Mouse (Mus musculus) liver, embryonic 14 days (tissue): ENCODE measurements around the gene Sac3d1. TPM values are rescaled to one million over a fixed set of nuclear protein-coding genes. Genes with fewer than 3 reads are reported as not detected.

Experiments used
- polyA plus RNA-seq: library from polyadenylated mRNA; depleted of rRNA; stranded (reverse); fragments of >200 nt; gene quantifications from 2 replicates; pipeline ENCODE4 v1.2.3, GENCODE M21; 2012; rRNA removed

The Sac3d1 gene
- polyA plus RNA-seq = 15.7 and 17.5 TPM in 2 replicates

GRCm38 (mm10) chr19:6117986-6118676 is at the start of gene Sac3d1:
Sac3d1 (minus strand) TSS chr19:6118650.

GRCm38 (mm10) chr19:6141394-6141749 is 22.9 kb upstream of the Sac3d1 start, which contains the start of gene Arl2:
Arl2 (minus strand) TSS chr19:6141548.

GRCm38 (mm10) chr19:6140678-6141393 is 22.4 kb upstream of the Sac3d1 start, which contains the start of gene Batf2:
Batf2 (plus strand) TSS chr19:6140983.

GRCm38 (mm10) chr19:6127760-6128341 is 9.4 kb upstream of the Sac3d1 start, which contains the start of gene Snx15:
Snx15 (minus strand) TSS chr19:6128304.

GRCm38 (mm10) chr19:6105586-6105985 is 12.9 kb downstream of the Sac3d1 start, which contains the start of gene Naaladl1:
Naaladl1 (plus strand) TSS chr19:6105782.

GRCm38 (mm10) chr19:6094119-6094518 is 24.3 kb downstream of the Sac3d1 start, which contains the start of gene AC131692.1:
AC131692.1 (plus strand) TSS chr19:6094419.

GRCm38 (mm10) chr19:6084478-6085248 is 33.8 kb downstream of the Sac3d1 start, which contains the start of the genes Zfpl1 and Cdca5:
Zfpl1 (minus strand) TSS chr19:6084956.
Cdca5 (plus strand) TSS chr19:6084983.

GRCm38 (mm10) chr19:6082156-6082555 is 36.3 kb downstream of the Sac3d1 start, which contains the start of gene Gm28374:
Gm28374 (minus strand) TSS chr19:6082256.

GRCm38 (mm10) chr19:6079983-6080480 is 38.4 kb downstream of the Sac3d1 start, which contains the start of gene Tmem262:
Tmem262 (plus strand) TSS chr19:6080033.

GRCm38 (mm10) chr19:6076564-6077393 is 41.7 kb downstream of the Sac3d1 start, which contains the start of gene Vps51:
Vps51 (minus strand) TSS chr19:6077231.

GRCm38 (mm10) chr19:6067724-6068415 is 50.6 kb downstream of the Sac3d1 start, which contains the start of gene Tm7sf2:
Tm7sf2 (minus strand) TSS chr19:6068373.

Other genes with a start within 250 kb of the Sac3d1 start
- 5.5 and 7.0 TPM in 2 replicates for gene Frmd8, start 243.4 kb downstream of the Sac3d1 start, polyA plus RNA-seq
- gene Slc25a45, start 240.8 kb downstream of the Sac3d1 start, polyA plus RNA-seq = 5.2 and 7.1 TPM in 2 replicates
- gene Tigd3, start 224.5 kb downstream of the Sac3d1 start, polyA plus RNA-seq = 2.2 and 2.7 TPM in 2 replicates
- 31.1 and 35.5 TPM in 2 replicates for gene Dpf2, start 205.6 kb downstream of the Sac3d1 start, polyA plus RNA-seq
- 2.2 and 2.3 TPM in 2 replicates for gene Cdc42ep2, start 193.8 kb downstream of the Sac3d1 start, polyA plus RNA-seq
- gene Pola2, start 154.4 kb downstream of the Sac3d1 start, polyA plus RNA-seq = 55.8 and 62.7 TPM in 2 replicates
- gene Slc22a20, start 132.5 kb downstream of the Sac3d1 start, polyA plus RNA-seq = not detected in 2 replicates
- gene Capn1, start 102.8 kb downstream of the Sac3d1 start, polyA plus RNA-seq = 24.8 and 29.9 TPM in 2 replicates
- 8.8 and 11.9 TPM in 2 replicates for gene Syvn1, start 72.1 kb downstream of the Sac3d1 start, polyA plus RNA-seq
- gene Mrpl49, start 60.9 kb downstream of the Sac3d1 start, polyA plus RNA-seq = 28.3 and 34.1 TPM in 2 replicates
- gene Fau, start 60.8 kb downstream of the Sac3d1 start, polyA plus RNA-seq = 961 and 1,008 TPM in 2 replicates
- gene Znhit2, start 57.5 kb downstream of the Sac3d1 start, polyA plus RNA-seq = 13.5 and 15.6 TPM in 2 replicates
- gene Tm7sf2, start 50.3 kb downstream of the Sac3d1 start, polyA plus RNA-seq = 29.2 and 36.4 TPM in 2 replicates
- 20.8 and 25.0 TPM in 2 replicates for gene Vps51, start 41.4 kb downstream of the Sac3d1 start, polyA plus RNA-seq
- 0.06 TPM in 1 of 2 replicates, not detected in the other for gene Tmem262, start 38.6 kb downstream of the Sac3d1 start, polyA plus RNA-seq
- 0.17 and 0.19 TPM in 2 replicates for gene Gm28374, start 36.4 kb downstream of the Sac3d1 start, polyA plus RNA-seq
- gene Zfpl1, start 33.7 kb downstream of the Sac3d1 start, polyA plus RNA-seq = 17.3 and 21.2 TPM in 2 replicates
- 22.5 and 26.6 TPM in 2 replicates for gene Cdca5, start 33.7 kb downstream of the Sac3d1 start, polyA plus RNA-seq
- 0.50 and 0.53 TPM in 2 replicates for gene AC131692.1, start 24.2 kb downstream of the Sac3d1 start, polyA plus RNA-seq
- 4.2 and 4.4 TPM in 2 replicates for gene Naaladl1, start 12.9 kb downstream of the Sac3d1 start, polyA plus RNA-seq
- gene Snx15, start 9.7 kb upstream of the Sac3d1 start, polyA plus RNA-seq = 37.2 and 41.0 TPM in 2 replicates
- gene Batf2, start 22.3 kb upstream of the Sac3d1 start, polyA plus RNA-seq = 0.27 and 0.37 TPM in 2 replicates
- 22.1 and 23.4 TPM in 2 replicates for gene Arl2, start 22.9 kb upstream of the Sac3d1 start, polyA plus RNA-seq
- not detected in 2 replicates for gene Majin, start 65.7 kb upstream of the Sac3d1 start, polyA plus RNA-seq
- 0.07 and 0.08 TPM in 2 replicates for gene Gpha2, start 107.7 kb upstream of the Sac3d1 start, polyA plus RNA-seq
- 2.7 and 2.8 TPM in 2 replicates for gene Ppp2r5b, start 117.2 kb upstream of the Sac3d1 start, polyA plus RNA-seq
- gene Atg2a, start 123.0 kb upstream of the Sac3d1 start, polyA plus RNA-seq = 4.1 and 5.0 TPM in 2 replicates
- gene Ehd1, start 158.1 kb upstream of the Sac3d1 start, polyA plus RNA-seq = 64.9 and 71.3 TPM in 2 replicates
- 2.0 TPM in 2 replicates for gene Cdc42bpg, start 187.8 kb upstream of the Sac3d1 start, polyA plus RNA-seq
- 16.2 and 19.2 TPM in 2 replicates for gene Men1, start 216.3 kb upstream of the Sac3d1 start, polyA plus RNA-seq
- gene Map4k2, start 222.5 kb upstream of the Sac3d1 start, polyA plus RNA-seq = 13.7 and 16.5 TPM in 2 replicates
- 48.0 and 61.2 TPM in 2 replicates for gene Sf1, start 245.0 kb upstream of the Sac3d1 start, polyA plus RNA-seq